Mouse (Mus musculus) frontal cortex, postnatal 10 days (tissue): ENCODE results near the gene Atp11a.

Experiments
- DNase-seq, 2 experiments: peaks; one replicate each; pipeline ENCODE4 v3.0.0; 2022; ENCODE audit warnings: low spot score in 2 of 2, mixed read lengths in 1 of 2

Atp11a gene

GRCm38 (mm10) chr8:12756391-12757157, at the start of gene Atp11a:
Atp11a (plus strand) TSS chr8:12757014.
- DNase-seq = peak; percentile 38 to 74

GRCm38 (mm10) chr8:12711623-12712022, 45.2 kb upstream of the Atp11a start:
- no peak for DNase-seq

GRCm38 (mm10) chr8:12715861-12716585, 40.8 kb upstream of the Atp11a start:
- DNase-seq = no peak

- no peak for DNase-seq
These were observed 37.7 kb upstream of the Atp11a start for GRCm38 (mm10) chr8:12719091-12719490.

- DNase-seq = no peak
These were observed 28.2 kb upstream of the Atp11a start for GRCm38 (mm10) chr8:12728644-12729043.

- no peak for DNase-seq
These were observed 26.0 kb upstream of the Atp11a start for GRCm38 (mm10) chr8:12730780-12731179.

- DNase-seq = no peak
These were observed 24.4 kb upstream of the Atp11a start for GRCm38 (mm10) chr8:12732431-12732830.

GRCm38 (mm10) chr8:12739113-12739512, 17.7 kb upstream of the Atp11a start:
- no peak for DNase-seq

GRCm38 (mm10) chr8:12743390-12743789, 13.4 kb upstream of the Atp11a start:
- no peak for DNase-seq

- DNase-seq = no peak
These were observed 8.6 kb upstream of the Atp11a start for GRCm38 (mm10) chr8:12748183-12748582.

- no peak for DNase-seq
These were observed 7.7 kb upstream of the Atp11a start for GRCm38 (mm10) chr8:12749116-12749515.

- DNase-seq = no peak
These were observed 3.8 kb upstream of the Atp11a start for GRCm38 (mm10) chr8:12753054-12753453.

- DNase-seq = no peak
These were observed 2.7 kb upstream of the Atp11a start for GRCm38 (mm10) chr8:12754115-12754514.

GRCm38 (mm10) chr8:12755312-12755711, 1.5 kb upstream of the Atp11a start:
- DNase-seq = no peak

GRCm38 (mm10) chr8:12755826-12756225, 988 bp upstream of the Atp11a start:
- no peak for DNase-seq

GRCm38 (mm10) chr8:12757231-12757940, 572 bp downstream of the Atp11a start:
- peak in 1 of 2 experiments; percentile 30 for DNase-seq

GRCm38 (mm10) chr8:12759963-12760362, 3.1 kb downstream of the Atp11a start:
- DNase-seq = no peak

GRCm38 (mm10) chr8:12761873-12762272, 5.1 kb downstream of the Atp11a start:
- no peak for DNase-seq

- DNase-seq = no peak
These were observed 6.8 kb downstream of the Atp11a start for GRCm38 (mm10) chr8:12763565-12764108.

GRCm38 (mm10) chr8:12764971-12765370, 8.2 kb downstream of the Atp11a start:
- no peak for DNase-seq

- no peak for DNase-seq
These were observed 10.4 kb downstream of the Atp11a start for GRCm38 (mm10) chr8:12767176-12767575.

- no peak for DNase-seq
These were observed 11.9 kb downstream of the Atp11a start for GRCm38 (mm10) chr8:12768747-12769146.
